Mouse (Mus musculus) ES-E14 (cell line): Measurements from ENCODE around the gene Thoc3.

Experiments
- CHD2 ChIP-seq: IDR thresholded peaks from 2 replicates; pipeline ENCODE4 v1.6.1; 2014; ENCODE audit warnings: mild to moderate bottlenecking, low read depth, low read length, inconsistent platforms
- HCFC1 ChIP-seq: IDR thresholded peaks from 2 replicates; pipeline ENCODE4 v1.6.1; 2012; ENCODE audit warnings: low read length, inconsistent platforms, borderline replicate concordance; ENCODE audit not compliant: insufficient read depth
- MAFK ChIP-seq: IDR thresholded peaks from 2 replicates; pipeline ENCODE4 v1.6.1; 2014; ENCODE audit warnings: mild to moderate bottlenecking, low read depth, low read length, inconsistent platforms; ENCODE audit not compliant: insufficient read depth
- ZC3H11A ChIP-seq: IDR thresholded peaks from 2 replicates; pipeline ENCODE4 v1.6.1; 2012; ENCODE audit warnings: low read depth, mild to moderate bottlenecking, inconsistent platforms, low read length, borderline replicate concordance
- ZNF384 ChIP-seq: IDR thresholded peaks from 2 replicates; pipeline ENCODE4 v1.6.1; 2012; ENCODE audit warnings: low read depth, low read length, inconsistent platforms

DNA sequence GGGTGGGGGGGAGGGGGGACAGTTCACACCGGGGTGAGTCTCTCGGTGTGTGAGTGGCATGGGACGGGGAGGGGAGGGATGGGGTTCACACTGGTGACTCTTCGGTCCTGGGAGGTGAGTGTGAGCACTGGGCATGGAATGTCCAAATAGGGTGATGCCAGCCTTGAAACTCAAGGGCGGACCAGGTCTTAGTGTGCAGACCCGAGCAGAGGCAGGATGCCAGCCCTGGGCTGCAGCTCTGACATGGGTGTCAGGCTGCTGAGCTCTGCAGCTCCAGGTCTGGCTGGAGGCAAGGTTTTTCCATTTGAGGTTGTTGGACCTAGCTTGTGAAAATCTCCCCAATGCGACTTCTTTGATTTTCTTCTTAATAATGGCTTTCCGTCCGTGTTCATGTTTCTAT, 37.5 kb downstream of the Thoc3 start:
- TF ChIP-seq CHD2, result no peak
- TF ChIP-seq ZC3H11A, result no peak
- TF ChIP-seq ZNF384, result no peak
- TF ChIP-seq MAFK, result no peak
- TF ChIP-seq HCFC1, result no peak
